Mouse (Mus musculus) mesoderm, embryonic 11.5 days (tissue): Measurements from ENCODE around the gene P3h3.
"Not testable (repeated sequence)": the region's sequence is repeated elsewhere in the genome, so short reads cannot be mapped to it uniquely, and the experiment has no call there.

ENCODE experiments used
- DNase-seq: peaks from one replicate; pipeline ENCODE4 v3.0.0-alpha.2; 2012; ENCODE audit warnings: low read depth, low spot score

Gene P3h3

DNA sequence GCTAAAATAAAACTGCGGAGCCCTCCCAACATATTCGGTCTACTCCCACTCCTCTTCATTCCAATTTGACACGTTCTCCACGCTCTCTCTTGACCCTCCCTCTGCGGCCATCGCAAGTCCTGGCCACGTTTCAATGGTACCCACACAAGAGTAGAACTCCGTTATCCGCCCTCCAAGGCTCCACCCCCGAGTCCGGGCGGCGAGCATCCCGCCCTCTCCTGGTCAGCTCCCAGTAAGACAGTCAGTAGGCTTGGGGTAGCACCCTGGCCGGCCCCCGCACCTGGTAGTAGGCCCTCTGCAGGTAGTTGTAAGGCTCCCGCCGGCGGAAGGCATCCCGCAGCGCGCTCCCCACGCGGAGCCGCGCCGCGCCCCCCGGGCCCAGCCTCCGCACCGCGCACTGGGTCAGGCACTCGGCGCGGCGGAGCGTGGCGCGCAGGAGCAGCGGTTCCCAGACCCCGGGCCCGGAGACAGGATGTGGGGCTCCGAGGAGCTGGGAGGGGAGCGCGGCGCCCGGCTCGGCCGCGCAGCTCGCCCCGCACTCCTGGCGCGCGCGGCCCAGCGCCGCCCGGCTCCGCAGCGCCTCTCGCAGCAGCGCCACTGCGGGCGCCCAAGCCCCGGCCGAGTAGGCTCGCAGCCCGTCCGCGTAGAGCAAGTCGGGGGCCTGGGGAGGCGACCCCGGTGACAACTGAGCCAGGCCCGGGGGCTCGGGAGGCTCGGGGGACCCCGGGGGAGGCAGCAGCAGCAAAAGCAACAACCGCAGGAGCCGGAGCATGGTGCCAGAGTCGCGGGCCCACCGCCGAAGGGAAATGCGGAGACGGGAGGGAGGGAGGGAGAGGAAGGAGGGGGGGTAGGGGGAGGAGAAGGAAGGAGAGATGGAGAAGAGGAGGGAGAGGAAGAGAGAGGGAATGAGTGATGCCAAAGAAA lies at the start of gene P3h3:
TSS of gene P3h3 (minus strand) at position 837 of the 924 bp plus-strand sequence.
- DNase-seq = peak; percentile 91

DNA sequence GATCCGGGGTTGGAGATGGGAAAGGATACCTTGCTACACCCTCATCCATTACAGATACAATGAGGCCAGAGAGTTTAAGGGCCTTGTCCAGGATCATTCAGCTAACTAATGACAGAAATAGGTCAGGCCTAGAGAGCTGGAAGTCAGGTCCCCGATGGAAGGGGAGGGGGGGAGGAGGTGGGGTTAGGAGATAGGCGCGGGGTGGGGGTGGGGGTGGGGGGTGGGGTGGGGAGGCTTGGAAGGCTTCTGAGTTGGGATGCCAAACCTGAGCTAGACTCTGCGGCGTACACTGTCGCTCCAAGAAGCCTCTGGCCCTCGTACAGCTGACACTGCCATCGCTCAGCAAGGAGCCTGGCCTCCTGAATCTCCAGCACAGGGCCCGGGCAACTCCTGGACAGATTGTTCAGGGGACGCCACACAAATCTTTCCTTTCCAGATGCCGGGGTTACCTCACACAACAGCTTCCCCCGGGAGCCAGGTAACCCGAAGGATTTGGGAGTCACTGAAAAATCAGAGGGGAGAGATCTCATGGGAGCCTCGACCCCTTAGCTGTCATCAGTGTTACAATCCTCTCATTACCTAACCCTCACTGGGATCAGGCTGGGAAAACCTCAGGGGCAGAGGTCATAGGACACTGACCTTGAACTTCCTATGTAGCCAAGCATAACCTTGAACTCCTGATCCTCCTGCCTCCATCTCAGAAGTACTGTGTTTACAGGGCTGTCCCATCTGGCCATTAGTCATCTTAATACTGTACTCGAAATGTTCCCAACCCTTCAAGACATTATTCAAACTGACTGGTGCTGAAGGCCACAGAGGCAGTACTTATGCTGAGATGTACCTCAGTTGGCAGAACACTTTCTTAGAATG lies 47.7 kb upstream of the P3h3 start:
- DNase-seq = no peak

DNA sequence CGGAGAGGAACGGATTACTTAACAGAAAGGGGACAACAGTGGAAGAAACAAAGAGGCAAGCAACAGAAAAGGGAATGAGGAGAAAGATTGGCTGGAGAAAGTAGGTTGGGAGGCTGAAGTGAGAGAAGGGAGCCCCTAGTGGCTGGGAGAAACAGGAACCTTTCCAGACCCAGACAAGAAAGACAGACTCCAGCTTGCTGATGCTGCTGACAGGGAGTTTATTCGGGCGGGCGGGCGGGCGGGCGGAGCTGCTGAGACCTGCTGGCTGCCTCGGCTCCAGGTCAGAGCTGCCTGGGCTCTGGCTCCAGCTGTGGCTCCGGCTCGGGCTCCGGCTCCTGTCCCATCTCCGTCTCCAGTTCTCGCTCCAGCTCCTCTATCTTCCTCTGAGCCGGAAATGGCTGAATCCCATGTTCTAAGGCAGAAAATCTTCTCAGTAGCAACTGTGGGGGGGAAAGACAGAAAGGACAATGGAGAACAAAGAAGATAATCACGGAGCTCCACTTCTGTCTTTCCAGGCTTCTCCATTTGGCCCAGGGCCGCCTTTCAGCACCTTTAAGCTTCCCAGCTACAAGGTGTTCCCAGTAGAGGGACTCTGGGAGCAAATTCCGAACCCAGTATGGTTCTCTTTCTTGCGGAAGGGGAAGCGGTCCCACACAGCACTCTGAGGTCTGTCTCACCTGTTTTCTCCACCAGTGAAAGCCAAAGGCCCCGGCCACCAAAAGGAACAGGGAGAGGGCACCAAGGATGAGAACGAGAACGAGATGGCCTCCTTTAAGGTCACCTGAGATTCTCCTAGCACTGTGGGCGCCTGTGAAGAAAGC lies 46.8 kb upstream of the P3h3 start:
- DNase-seq = peak; percentile 85

GRCm38 (mm10) chr6:124903580-124904151 lies 46.1 kb upstream of the P3h3 start:
- DNase-seq = peak; percentile 94

DNA sequence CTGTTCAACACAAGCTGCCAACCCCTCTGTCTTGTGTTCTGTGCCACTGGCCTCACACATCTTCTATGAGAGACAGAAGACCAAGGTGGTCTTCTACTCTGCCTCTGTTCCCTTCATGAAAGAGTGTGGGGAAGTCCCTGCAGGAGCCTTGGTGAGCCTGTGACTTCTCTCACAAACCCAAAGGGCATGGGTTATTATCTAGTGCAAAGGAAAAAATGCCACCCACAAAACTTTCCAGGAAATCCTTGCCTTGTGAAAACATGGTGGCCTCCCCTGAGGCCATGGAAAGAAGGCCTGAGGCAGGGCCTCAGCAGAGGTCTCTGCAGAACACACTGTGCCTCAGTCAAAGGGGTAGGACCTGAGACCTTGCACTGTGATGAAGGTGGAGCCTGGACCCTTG lies 44.3 kb upstream of the P3h3 start:
- DNase-seq = no peak

- no peak for DNase-seq
Observed at GRCm38 (mm10) chr6:124900801-124901480, 43.4 kb upstream of the P3h3 start.

GRCm38 (mm10) chr6:124900056-124900800 lies 42.7 kb upstream of the P3h3 start:
- no peak for DNase-seq

DNA sequence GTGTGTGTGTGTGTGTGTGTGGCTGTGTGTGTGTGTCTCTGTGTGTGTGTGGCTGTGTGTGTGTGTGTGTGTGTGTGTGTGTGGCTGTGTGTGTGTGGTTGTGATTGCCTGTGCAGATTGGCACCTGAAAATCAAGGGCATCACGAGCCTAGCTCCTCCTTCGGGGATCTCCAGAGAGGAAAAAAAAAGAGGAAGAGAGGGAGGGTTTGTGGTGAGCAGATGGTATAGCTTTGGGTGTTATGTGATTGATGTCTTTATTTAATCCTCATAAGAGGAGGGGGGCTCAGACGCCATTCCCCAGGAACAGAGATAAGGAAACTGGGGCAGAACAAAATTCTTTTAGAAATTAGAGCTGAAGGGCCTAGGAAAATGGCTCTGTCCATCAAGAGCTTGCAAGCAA lies 40.8 kb upstream of the P3h3 start:
- no peak for DNase-seq

DNA sequence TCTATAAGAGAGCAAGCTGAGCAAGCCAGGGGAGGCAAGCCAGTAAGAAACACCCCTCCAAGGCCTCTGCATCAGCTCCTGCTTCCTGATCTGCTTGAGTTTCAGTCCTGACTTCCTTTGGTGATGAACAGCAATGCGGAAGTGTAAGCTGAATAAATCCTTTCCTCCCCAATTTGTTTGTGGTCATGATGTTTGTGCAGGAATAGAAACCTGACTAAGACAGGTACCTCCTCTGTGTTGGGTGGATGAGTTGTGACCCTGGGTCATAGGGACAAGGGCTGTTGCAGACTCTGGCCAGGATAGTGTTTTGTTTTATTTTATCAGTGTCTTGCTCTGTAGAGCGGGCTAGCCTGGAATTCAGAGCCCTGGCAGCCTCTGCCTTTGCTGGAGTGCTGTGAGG lies 36.6 kb upstream of the P3h3 start:
- DNase-seq = not testable (repeated sequence)

- no peak for DNase-seq
Observed at GRCm38 (mm10) chr6:124890997-124891396, 33.4 kb upstream of the P3h3 start.

GRCm38 (mm10) chr6:124888555-124889125 lies 31.1 kb upstream of the P3h3 start:
- DNase-seq = no peak

DNA sequence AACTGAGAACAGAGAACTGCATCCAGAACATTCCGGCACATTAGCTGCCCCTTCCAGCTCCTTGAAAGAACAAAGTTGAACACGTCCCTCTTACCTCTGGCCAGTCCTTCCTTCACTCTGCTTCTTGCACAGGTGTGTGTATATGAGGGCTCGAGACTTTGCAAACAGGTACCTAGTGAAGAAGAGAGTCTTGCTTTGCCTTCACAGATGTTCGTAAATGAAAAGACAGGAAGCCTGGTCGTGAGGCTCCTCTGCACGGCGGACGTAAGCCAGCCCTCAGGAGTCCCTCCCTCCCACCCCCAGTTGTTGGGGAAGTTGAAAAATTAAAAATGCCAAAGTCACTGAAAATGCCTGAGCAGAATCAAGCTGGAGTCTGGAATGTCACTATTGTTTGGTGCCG lies 30.4 kb upstream of the P3h3 start, which contains the start of gene Cd4:
TSS of gene Cd4 (minus strand) at position 236 of the 400 bp plus-strand sequence.
- DNase-seq = no peak

DNA sequence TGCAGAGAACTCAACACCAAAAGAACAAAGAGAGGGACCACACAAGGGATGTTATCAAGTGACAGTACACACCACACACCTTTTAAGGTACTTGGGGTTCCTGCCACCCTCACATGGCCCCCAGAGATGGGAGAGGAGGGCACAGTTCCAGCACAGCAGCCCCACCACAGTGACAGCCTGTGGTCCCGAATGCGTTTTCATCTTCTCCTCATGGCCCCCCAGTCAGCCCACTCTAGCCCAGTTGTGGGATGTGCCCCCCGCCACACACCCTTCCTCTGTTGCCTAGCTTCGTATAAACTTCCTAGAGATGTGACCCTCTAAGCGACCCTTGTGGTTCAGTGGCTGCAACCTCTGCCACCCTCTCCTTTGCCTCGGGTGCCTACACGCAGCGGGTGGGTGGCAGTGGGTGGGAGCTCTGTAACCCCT lies 28.4 kb upstream of the P3h3 start:
- DNase-seq = no peak

DNA sequence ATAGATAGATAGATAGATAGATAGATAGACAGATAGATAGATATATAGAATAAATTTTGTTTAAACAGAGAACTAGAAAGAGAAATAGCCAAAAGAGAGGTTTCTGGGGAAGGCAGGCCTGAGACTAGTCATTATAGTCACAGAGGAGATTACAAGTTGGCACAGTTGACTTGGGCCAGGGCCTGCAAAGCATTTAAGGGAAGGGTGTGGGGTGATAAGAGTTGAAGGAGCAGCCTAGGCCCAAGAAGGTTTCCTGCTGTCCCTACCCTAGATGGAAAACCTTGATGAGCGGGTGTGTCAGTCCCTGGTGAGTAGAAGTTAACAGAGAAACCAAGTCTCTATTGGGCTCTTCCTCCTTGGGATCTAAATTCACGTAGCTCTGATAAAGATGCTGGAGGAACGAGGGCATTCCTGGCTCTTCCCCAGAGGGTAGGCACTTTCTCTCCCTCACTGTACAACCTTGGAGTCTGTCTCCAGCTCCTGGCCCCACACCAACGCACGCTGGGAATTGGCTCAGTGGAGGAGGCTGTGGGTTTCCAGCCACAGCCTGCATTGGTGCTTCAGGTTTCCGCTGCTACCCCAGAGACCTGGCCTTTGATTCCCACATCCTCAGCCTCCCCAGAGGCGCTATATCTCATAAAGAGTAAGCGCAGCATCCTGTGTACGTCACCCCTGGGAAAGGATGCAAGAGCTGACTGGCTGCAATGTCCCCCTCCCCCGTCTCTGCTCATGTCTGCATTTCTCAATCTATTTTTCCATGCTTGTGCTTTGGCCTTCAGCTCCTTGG lies 27.4 kb upstream of the P3h3 start:
- DNase-seq = no peak

DNA sequence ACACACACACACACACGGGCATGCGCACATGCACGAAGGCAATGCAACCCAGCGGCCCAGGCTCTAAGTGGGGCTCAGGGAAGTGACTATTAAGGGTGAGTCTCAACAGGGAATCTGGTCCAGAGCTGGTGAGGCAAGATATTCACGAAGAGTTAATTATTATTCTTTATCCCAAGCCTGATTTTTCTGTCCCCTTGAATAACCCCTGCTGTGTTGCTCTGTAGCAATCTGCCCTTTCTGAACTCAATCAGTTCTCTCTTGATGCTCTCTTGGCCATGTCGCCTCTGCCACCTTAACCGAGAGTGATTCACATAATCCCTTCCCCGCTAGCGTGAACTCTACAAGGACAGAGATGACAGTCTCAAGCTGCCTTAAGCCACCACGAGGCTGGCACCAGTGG lies 25.8 kb upstream of the P3h3 start:
- no peak for DNase-seq

GRCm38 (mm10) chr6:124881821-124882220 lies 24.3 kb upstream of the P3h3 start:
- no peak for DNase-seq

DNA sequence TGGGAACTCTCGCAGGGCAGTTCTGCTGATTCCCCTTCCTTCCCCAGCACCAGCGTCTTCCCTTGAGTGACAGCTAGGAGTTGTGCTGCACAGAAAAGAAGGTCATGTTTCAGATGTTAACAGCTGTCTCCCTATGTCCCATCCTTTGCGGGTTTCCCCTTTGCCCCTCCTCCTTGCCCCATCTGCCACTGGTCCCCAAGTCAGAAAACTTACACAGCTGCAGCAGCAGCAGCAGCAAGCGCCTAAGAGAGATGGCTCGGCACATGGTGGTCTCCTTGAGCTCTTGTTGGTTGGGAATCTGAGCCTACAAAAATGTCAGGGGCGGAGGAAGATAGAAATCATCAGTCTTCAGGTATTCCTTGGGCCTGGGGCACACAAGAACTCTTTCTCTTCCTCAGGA lies 21.8 kb upstream of the P3h3 start:
- DNase-seq = no peak

DNA sequence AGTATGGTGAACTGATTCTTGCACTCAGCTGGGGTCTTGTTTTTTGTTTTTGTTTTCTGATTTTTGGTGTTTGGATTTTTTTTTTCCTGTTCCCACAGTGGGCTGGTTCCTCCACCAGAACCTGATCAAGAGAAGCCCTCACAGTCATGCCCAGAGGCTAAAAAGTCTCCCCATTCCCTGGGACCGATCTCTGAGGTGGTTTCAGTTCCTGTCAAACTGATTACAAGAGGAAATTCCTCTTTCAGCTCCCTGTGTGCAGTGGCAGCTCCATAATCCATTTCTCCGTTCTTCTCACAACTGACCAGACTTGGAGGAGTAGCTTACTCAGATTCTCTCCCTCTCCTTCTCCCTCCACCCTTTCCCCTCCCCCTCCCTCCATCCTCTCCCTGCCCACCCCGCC lies 16.8 kb upstream of the P3h3 start:
- DNase-seq = no peak

DNA sequence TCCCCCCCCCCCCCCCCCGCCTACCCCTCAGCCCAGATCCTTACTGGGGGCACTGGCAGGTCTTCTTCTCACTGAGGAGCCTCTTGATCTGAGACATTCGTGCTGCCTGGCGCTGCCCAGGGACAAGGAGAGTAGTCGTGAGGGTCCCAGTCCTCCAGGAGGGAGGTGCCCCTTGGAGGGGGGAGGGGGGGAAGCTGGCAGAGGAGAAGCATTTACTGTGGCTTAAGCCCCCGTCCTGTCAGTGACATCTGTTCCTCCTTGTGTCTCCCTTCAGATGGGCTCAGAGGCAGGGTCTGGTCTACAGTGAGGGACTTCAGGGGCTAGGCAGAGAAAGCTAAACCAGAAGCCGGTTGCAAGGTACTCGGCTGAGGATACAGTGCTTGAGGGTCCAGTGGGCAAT lies 9.0 kb upstream of the P3h3 start:
- DNase-seq = no peak
